Mouse (Mus musculus): Measurements from ENCODE around the gene Gm5108. TPM values are rescaled to one million over a fixed set of nuclear protein-coding genes. Genes with fewer than 3 reads are reported as not detected.

The Gm5108 gene
- polyA plus RNA-seq, 1 experiment from 2014 or later = not detected

- DNase-seq (ENCODE audit: low spot score) = no peak
Measured at GRCm38 (mm10) chr5:68020870-68021269, 79.4 kb downstream of the Gm5108 start.

Other genes with a start within 250 kb of the Gm5108 start
- gene Atp8a1, start 94.2 kb upstream of the Gm5108 start, polyA plus RNA-seq (2015; fragmentation: Nextera tagmentation; extraction: Ambion mirVana) = 16.5 and 16.7 TPM in 2 replicates
- gene Gm21905, start 4.8 kb downstream of the Gm5108 start, polyA plus RNA-seq (2015; fragmentation: Nextera tagmentation; extraction: Ambion mirVana) = not detected in 2 replicates
- not detected in 2 replicates for gene Grxcr1, start 90.2 kb downstream of the Gm5108 start, polyA plus RNA-seq (2015; fragmentation: Nextera tagmentation; extraction: Ambion mirVana)

All from thymus, postnatal 0 days (tissue).